8 mouse cellular contexts compared by ENCODE assay signal in the genomic region with DNA sequence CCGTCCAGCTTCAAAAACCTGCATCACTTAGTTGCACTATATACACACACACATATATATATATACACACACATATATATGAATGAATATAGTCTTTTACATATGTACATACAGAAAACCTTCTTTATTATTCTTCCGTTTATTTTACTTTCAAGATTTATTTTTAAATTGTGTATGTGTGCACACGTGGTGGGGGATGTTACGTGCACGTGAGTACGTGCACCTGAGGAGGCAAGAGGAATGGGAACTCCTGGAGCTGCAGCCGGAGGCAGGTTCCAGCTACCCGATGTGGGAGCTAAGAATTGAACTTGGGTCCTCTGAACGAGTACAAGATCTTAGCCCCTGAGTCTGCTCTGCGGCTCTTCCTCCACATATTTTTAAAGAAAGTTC. TPM values are rescaled to one million over a fixed set of nuclear protein-coding genes. Genes with fewer than 3 reads are reported as not detected.
A peak's percentile ranks its signal among the peaks of the same experiment; 100 is the strongest.
DNase-seq lines count a peak whose midpoint lies in the region; ATAC-seq lines count a peak whose summit lies in the region.

No protein-coding gene starts in this region.

- H3K9me3 ChIP-seq in lung, embryonic 15.5 days = no peaks in the 10 kb centered on the region
- no peaks in the 10 kb centered on the region for H3K9me3 ChIP-seq in forebrain, embryonic 11.5 days (ENCODE audit: control insufficient read depth, low read length)
- no peaks in the 10 kb centered on the region for H3K9me3 ChIP-seq in limb, embryonic 15.5 days
- H3K9me3 ChIP-seq in stomach, embryonic 14.5 days (ENCODE audit: control insufficient read depth, low read depth, low read length) = 0 out of 2 replicates have a peak, but pooled peaks cover 5% of the 10 kb centered on the region

- whole genome bisulfite sequencing in lung, embryonic 15.5 days = 18% methylated on average over 10 of the region's 10 CpGs
- 20% methylated on average over 10 of the region's 10 CpGs for WGBS in forebrain, embryonic 11.5 days
- WGBS in limb, embryonic 15.5 days = 17% methylated on average over 10 of the region's 10 CpGs
- WGBS in stomach, embryonic 14.5 days = 18% methylated on average over 10 of the region's 10 CpGs

- H3K9ac ChIP-seq in lung, embryonic 15.5 days = peak overlapping the region; percentile 99
- peak overlapping the region; percentile 100 for H3K9ac ChIP-seq in forebrain, embryonic 11.5 days (ENCODE audit: low read length)
- peak overlapping the region; percentile 31 for H3K9ac ChIP-seq in limb, embryonic 15.5 days
- peak overlapping the region; percentile 99 for H3K9ac ChIP-seq in stomach, embryonic 14.5 days (replicated peaks; ENCODE audit: low read depth, low read length)

- peaks cover 13% of the 10 kb centered on the region for H3K36me3 ChIP-seq in lung, embryonic 15.5 days
- H3K36me3 ChIP-seq in forebrain, embryonic 11.5 days (ENCODE audit: control insufficient read depth, insufficient read depth, low read length) = peaks cover 2% of the 10 kb centered on the region; the same call in 1 of the 2 replicates
- H3K36me3 ChIP-seq in limb, embryonic 15.5 days = peaks cover 17% of the 10 kb centered on the region
- peaks cover 20% of the 10 kb centered on the region for H3K36me3 ChIP-seq in stomach, embryonic 14.5 days (ENCODE audit: control insufficient read depth, insufficient read depth, low read length)

- peak overlapping the region; percentile 95 for H3K4me3 ChIP-seq in lung, embryonic 15.5 days
- peak overlapping the region; percentile 99 for H3K4me3 ChIP-seq in forebrain, embryonic 11.5 days (ENCODE audit: low read depth, low read length)
- peak overlapping the region; percentile 98 for H3K4me3 ChIP-seq in limb, embryonic 15.5 days
- peak overlapping the region; percentile 100 for H3K4me3 ChIP-seq in stomach, embryonic 14.5 days (ENCODE audit: low read depth, low read length)

- H3K4me1 ChIP-seq in lung, embryonic 15.5 days = peaks cover 21% of the 10 kb centered on the region
- peaks cover 7% of the 10 kb centered on the region for H3K4me1 ChIP-seq in forebrain, embryonic 11.5 days (replicated peaks; ENCODE audit: control insufficient read depth, insufficient read depth, low read length)
- peaks cover 14% of the 10 kb centered on the region for H3K4me1 ChIP-seq in limb, embryonic 15.5 days
- peaks cover 28% of the 10 kb centered on the region for H3K4me1 ChIP-seq in stomach, embryonic 14.5 days (ENCODE audit: control insufficient read depth, insufficient read depth, low read length)

- H3K27me3 ChIP-seq in lung, embryonic 15.5 days = no peaks in the 10 kb centered on the region
- no peaks in the 10 kb centered on the region for H3K27me3 ChIP-seq in forebrain, embryonic 11.5 days (ENCODE audit: control insufficient read depth, insufficient read depth, low read length)
- no peaks in the 10 kb centered on the region for H3K27me3 ChIP-seq in limb, embryonic 15.5 days
- no peaks in the 10 kb centered on the region for H3K27me3 ChIP-seq in stomach, embryonic 14.5 days (ENCODE audit: control insufficient read depth, insufficient read depth, low read length)

- peak overlapping the region; percentile 66 for H3K4me2 ChIP-seq in lung, embryonic 15.5 days
- H3K4me2 ChIP-seq in forebrain, embryonic 11.5 days (ENCODE audit: low read depth, low read length, severe bottlenecking) = peak overlapping the region; percentile 70
- peak overlapping the region; percentile 56 for H3K4me2 ChIP-seq in limb, embryonic 15.5 days
- peak overlapping the region; percentile 71 for H3K4me2 ChIP-seq in stomach, embryonic 14.5 days (replicated peaks; ENCODE audit: low read depth, low read length)

- ATAC-seq in lung, embryonic 15.5 days (ENCODE audit: borderline replicate concordance, extremely low read depth, low FRiP score, low TSS enrichment) = no peak
- peak; percentile 26; the same call in 1 of the 2 replicates for ATAC-seq in forebrain, embryonic 11.5 days (replicated peaks; ENCODE audit: low FRiP score)
- no peak for ATAC-seq in limb, embryonic 15.5 days (ENCODE audit: insufficient number of reproducible peaks, low FRiP score, low TSS enrichment, low read depth)
- no peak for ATAC-seq in stomach, embryonic 14.5 days (ENCODE audit: insufficient number of reproducible peaks, insufficient read depth, low FRiP score, low read depth)

- no peak for DNase-seq in lung, postnatal 14 days
- DNase-seq in forebrain, embryonic 11.5 days (ENCODE audit: low spot score) = no peak
- no peak for DNase-seq in frontal cortex, adult 2 months (ENCODE audit: extremely low spot score in 1 of 2, low spot score in 1 of 2)
- no peak for DNase-seq in left cerebral cortex, adult 11 months (ENCODE audit: low spot score)
- DNase-seq in right cerebral cortex, adult 2 months (ENCODE audit: low spot score in 2 of 2) = no peak

- H3K27ac ChIP-seq in lung, embryonic 15.5 days = peak overlapping the region; percentile 97
- peak overlapping the region; percentile 97 for H3K27ac ChIP-seq in forebrain, embryonic 11.5 days (ENCODE audit: low read depth, low read length)
- H3K27ac ChIP-seq in limb, embryonic 15.5 days = peak overlapping the region; percentile 96
- peak overlapping the region; percentile 97 for H3K27ac ChIP-seq in stomach, embryonic 14.5 days (ENCODE audit: low read length)

RNA-seq across cellular contexts. Expression of a gene that starts 0.8 kb away (rescaled TPM):
- polyA plus RNA-seq in lung, embryonic 15.5 days (2015; fragmentation: Nextera tagmentation; extraction: Ambion mirVana) = 47.5 and 47.9 TPM in 2 replicates
- polyA plus RNA-seq in forebrain, embryonic 11.5 days (2014; fragmentation: Nextera tagmentation; extraction: Ambion mirVana) = 76.3 and 83.6 TPM in 2 replicates
- 34.3 and 38.4 TPM in 2 replicates for polyA plus RNA-seq in limb, embryonic 15.5 days (2015; fragmentation: Nextera tagmentation; extraction: Ambion mirVana)
- polyA plus RNA-seq in stomach, embryonic 14.5 days (2014; fragmentation: Nextera tagmentation; extraction: Ambion mirVana) = 60.3 and 60.7 TPM in 2 replicates
- polyA plus RNA-seq in frontal cortex, adult 2 months (2012; rRNA removed) = 62.8 and 64.8 TPM in 2 replicates

RNA-seq across cellular contexts. Expression of a gene that starts 18.1 kb away (rescaled TPM):
- polyA plus RNA-seq in lung, embryonic 15.5 days (2015; fragmentation: Nextera tagmentation; extraction: Ambion mirVana) = 48.7 and 49.2 TPM in 2 replicates
- 43.8 and 46.8 TPM in 2 replicates for polyA plus RNA-seq in forebrain, embryonic 11.5 days (2014; fragmentation: Nextera tagmentation; extraction: Ambion mirVana)
- 47.6 and 50.4 TPM in 2 replicates for polyA plus RNA-seq in limb, embryonic 15.5 days (2015; fragmentation: Nextera tagmentation; extraction: Ambion mirVana)
- polyA plus RNA-seq in stomach, embryonic 14.5 days (2014; fragmentation: Nextera tagmentation; extraction: Ambion mirVana) = 45.1 and 48.9 TPM in 2 replicates
- 42.2 TPM in 2 replicates for polyA plus RNA-seq in frontal cortex, adult 2 months (2012; rRNA removed)

RNA-seq across cellular contexts. Expression of a gene that starts 36.8 kb away (rescaled TPM):
- polyA plus RNA-seq in lung, embryonic 15.5 days (2015; fragmentation: Nextera tagmentation; extraction: Ambion mirVana) = 21.4 and 21.7 TPM in 2 replicates
- 24.5 and 25.8 TPM in 2 replicates for polyA plus RNA-seq in forebrain, embryonic 11.5 days (2014; fragmentation: Nextera tagmentation; extraction: Ambion mirVana)
- polyA plus RNA-seq in limb, embryonic 15.5 days (2015; fragmentation: Nextera tagmentation; extraction: Ambion mirVana) = 30.1 and 33.4 TPM in 2 replicates
- 24.8 and 28.5 TPM in 2 replicates for polyA plus RNA-seq in stomach, embryonic 14.5 days (2014; fragmentation: Nextera tagmentation; extraction: Ambion mirVana)
- 9.5 and 10.7 TPM in 2 replicates for polyA plus RNA-seq in frontal cortex, adult 2 months (2012; rRNA removed)

Comparison
In these comparisons a context has a peak if more than half of its experiments do, and no peak if none do; other contexts are left out.
1. H3K9ac ChIP-seq: peak in every context shown above with its lines; median percentile 100 in forebrain, embryonic 11.5 days; 99 in lung, embryonic 15.5 days; 99 in stomach, embryonic 14.5 days; 31 in limb, embryonic 15.5 days.